Mouse (Mus musculus): ENCODE measurements around the gene Yipf3.

The Yipf3 gene

GRCm38 (mm10) chr17:46284653-46285052, 36.8 kb downstream of the Yipf3 start:
- DNase-seq = no peak

DNA sequence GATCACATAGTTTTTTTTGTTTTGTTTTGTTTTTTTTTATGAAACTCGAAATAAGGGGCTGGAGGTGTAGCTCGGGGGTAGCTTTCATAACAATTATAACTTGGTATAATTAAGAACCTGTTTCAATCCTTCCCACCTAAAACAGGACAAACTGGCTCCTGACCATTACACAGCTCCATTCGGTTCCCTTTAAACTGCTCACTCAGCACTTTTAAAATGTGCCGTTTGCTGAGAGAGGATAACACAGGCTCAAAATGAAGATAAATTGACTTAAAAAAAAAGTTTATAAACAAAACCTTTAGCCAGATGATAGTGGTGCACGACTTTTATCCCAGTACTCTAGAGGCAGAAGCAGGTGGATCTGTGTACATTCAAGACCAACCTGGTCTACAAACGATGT, 37.5 kb downstream of the Yipf3 start:
- DNase-seq = no peak

DNA sequence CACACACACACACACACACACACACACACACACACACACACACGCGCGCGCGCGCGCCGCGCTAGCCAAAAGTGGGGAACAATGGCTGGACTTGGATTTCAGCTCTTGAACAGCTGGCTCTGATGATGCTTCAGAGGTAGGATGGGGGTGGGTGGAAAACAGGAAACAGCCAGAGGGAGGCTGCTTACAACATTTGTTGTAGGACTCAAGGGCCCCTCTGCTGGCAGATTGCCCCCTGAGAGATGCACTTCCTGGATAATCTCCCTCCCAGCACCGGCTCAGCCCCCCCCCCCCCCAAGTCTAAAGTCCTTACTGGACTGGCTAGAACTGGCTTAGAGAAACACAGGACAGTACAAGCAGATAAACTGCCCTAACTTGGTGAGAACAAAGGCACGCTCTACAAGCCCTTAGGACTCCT, 39.8 kb downstream of the Yipf3 start:
- DNase-seq = peak; percentile 42

DNA sequence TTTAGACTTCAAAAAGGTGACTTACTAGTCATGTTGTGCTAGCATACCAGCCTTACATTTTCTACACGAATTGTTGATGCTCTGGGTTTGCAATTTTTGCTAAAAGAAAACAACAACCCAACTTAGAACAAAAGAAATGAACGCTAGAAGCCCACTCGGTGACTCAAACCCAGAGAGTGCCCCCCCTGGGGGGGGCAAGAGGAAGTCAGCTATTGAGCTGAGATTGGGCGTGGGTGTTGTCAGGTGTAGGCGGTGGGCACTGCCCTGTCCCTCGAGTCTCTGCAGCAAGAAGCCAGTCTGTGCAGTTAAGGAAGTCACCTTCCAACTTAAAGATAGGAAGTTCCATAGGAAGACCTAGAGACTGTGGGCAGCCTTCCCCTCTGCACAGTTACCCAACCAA, 48.7 kb downstream of the Yipf3 start:
- DNase-seq = no peak

DNA sequence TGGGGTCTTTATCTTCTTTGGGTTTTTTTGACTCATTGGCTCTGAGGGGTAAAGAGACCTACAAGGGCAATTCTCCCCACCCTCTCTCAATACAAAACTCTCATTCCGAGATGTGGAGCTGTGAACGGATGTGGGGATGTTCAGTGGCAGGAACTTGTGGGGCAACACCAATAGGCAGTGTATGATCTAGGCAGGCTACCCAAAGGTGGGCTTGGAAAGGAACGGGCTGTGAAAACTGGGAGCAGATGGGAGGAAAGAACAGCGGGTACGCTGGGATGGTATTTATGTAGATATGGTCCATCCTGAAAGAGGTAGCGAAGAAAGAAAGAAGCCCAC, 49.1 kb downstream of the Yipf3 start:
- no peak for DNase-seq

DNA sequence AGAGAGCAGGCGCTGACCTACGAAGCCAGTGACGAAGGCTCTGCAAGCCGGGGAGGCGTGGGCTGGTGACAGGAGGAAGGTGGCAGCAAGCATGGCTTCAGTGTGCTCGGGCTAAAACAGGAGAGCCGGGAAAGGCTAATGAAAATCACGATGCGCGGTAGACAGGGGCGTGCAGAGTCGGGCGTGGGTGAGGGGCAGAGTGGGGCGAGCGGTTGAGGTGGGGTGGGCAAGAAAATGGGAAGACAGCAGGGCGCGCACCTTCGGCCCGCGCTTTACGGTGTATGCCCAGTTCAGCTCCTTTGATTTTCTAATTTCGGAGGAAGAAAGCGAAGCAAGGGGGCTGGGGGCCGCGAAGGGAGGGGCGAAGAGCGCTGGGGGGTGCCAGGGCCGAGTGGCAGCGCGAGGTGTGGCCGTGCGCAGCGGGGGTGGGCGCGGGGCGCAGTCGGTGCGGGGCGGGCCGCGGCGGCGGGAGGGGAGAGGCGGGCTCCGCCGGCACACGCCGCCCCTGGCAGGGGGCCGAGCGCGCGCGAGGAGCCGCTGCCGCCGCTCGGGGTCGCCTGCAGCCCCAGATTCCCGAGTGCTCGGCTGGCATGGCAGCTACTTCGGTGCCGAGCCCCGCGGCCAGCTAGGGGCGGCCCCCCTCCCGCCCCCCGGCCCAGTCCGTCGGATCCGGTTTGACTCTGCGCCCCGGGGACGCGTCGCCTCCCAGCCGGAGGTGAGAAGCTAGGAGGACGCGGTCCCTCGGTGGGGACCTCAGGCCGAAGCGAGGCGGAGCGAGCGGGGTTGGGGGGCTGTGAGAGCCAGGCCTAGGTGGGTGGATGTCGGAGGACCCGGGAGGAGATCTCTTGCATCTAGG, 49.7 kb downstream of the Yipf3 start, which contains the start of gene Dlk2:
Dlk2 (plus strand) TSS at position 58 of the 856 bp plus-strand sequence.
- peak; percentile 20 for DNase-seq

- peak; percentile 84 for DNase-seq
Observed at GRCm38 (mm10) chr17:46298220-46298913, 50.5 kb downstream of the Yipf3 start.

GRCm38 (mm10) chr17:46301892-46302291, 54.0 kb downstream of the Yipf3 start:
- DNase-seq = no peak
